Mouse (Mus musculus) splenic B cell, adult 2 months (primary cell): ENCODE data around the gene Hoxa7.

Experiments
- DNase-seq: peaks from one replicate; pipeline ENCODE4 v3.0.0-alpha.2; 2011; ENCODE audit warnings: low read depth, low spot score
- H3K27me3 ChIP-seq: 2 replicates; pipeline ENCODE4 v1.6.1; 2012; ENCODE audit warnings: mild to moderate bottlenecking, low read length, moderate library complexity, mixed read lengths; ENCODE audit not compliant: control insufficient read depth, poor library complexity, insufficient read depth, severe bottlenecking
- H3K36me3 ChIP-seq: 2 replicates; pipeline ENCODE4 v1.6.1; 2012; ENCODE audit warnings: mild to moderate bottlenecking, low read length, moderate library complexity, mixed read lengths; ENCODE audit not compliant: control insufficient read depth, poor library complexity, insufficient read depth, severe bottlenecking

Hoxa7 gene

DNA sequence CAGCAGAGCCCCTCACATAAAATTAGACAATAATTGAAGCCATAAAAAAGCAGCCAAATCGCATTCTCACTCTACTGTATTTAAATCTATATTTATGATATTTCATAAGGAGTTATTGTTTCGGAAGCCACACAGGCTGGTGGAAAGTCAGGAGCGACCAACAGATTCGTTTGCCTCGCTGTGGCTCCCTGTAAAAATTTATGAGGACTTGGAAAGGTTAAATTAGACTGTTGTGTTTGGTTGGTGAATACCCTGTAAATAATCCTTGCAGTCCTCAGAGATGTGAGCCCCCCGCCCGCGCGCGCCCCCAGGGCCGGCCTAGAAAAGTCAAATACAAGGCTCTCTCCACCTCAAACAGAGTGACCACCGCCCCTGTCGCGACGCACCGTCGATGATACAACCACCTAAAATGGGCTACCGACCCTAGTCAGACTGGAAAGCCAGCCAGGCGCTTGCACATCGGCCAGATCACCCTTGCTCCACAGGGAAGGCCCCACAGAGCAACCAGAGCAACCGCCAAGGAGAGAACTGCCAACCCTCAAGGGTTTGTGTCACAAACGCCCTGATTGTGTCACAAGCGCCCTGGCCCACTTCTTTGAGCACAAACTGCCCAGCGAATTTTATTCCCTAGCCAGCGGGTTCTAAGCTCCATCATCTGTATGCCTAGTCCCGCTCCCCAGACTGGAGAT, 5.1 kb upstream of the Hoxa7 start:
- no peak for DNase-seq
- Histone ChIP-seq H3K27me3 (peaks cover 5% of the 10 kb centered on the region), H3K36me3 (no peaks in the 10 kb centered on the region)

DNA sequence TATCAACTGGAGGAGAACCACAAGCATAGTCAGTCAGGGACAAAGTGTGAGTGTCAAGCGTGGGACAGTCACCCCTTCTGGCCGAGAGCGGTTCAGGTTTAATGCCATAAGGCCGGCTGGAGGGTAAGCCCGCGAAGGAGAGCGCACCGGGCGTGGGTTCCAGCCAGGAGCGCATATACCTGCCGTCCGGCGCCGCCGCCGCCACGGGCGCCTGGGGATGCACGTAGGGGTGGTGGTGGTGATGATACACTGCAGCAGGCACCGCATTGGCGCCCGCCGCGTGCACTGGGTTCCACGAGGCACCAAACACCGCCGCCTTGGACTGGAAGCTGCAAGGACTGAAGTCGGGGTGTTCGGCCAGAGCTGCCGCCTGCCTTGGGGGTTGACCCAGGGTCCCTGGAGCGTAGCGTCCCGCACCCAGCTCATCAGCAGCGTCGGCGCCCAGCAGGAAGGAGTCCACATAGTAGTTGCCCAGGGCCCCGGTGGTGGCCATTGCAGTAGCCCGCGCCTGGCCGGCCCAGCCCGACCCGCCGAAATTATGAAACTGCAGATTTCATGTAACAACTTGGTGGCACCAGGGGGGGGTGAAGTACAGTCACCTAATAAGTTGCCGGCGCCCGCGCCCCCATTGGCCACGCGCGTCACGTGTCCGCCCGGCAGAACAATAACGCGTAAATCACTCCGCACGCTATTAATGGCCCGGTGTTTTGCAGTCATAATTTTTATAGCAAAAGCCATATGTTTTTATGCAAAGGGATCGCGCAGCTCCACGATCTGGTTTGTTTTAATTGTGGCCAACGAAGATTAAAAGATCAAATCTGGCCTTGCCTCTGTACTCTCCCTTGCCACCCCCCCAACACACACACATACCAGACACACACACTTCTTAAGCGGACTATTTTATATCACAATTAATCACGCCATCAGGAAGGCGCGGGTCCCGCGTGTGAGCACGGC, 4.2 kb upstream of the Hoxa7 start:
- no peak for DNase-seq

DNA sequence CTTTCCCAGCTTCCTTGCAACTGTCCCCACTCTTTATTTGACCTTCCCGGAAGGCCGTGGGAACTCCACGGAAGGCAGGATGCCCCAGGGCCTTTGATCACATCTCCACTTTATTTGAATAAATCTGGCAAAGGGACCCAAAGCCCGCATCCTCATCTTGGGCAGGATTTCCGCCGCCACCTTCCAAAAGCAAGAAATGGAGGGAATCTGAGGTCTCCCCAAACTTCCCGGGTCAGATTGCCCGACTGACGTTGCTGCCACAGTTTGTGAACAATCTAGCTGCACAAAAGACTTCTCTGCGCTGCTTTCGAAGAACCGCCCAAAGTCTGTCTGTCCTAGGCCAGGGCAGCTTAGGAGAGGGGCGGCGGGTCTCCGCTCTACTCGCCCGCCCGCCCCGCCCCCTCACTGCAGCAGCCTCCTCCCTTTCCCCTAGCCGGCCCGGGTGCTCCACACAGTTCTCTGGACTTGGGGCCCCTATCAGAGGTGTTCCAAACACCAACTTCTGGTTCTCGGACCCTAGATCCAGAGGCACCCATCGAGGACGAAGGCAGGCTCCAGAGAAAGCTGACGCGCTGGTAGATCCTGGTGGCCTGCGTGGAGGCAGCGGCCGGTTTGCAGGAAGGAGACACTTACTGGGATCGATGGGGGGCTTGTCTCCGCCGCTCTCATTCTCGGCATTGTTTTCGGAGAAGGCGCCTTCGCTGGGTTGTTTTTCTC, 3.4 kb upstream of the Hoxa7 start:
- H3K27me3 ChIP-seq: peaks cover 5% of the 10 kb centered on the region
- no peaks in the 10 kb centered on the region for H3K36me3 ChIP-seq
- peak; percentile 20 for DNase-seq

More for the DNA sequence above, 4.2 kb upstream of the Hoxa7 start:
- Histone ChIP-seq H3K36me3 (no peaks in the 10 kb centered on the region), H3K27me3 (peaks cover 5% of the 10 kb centered on the region)

DNA sequence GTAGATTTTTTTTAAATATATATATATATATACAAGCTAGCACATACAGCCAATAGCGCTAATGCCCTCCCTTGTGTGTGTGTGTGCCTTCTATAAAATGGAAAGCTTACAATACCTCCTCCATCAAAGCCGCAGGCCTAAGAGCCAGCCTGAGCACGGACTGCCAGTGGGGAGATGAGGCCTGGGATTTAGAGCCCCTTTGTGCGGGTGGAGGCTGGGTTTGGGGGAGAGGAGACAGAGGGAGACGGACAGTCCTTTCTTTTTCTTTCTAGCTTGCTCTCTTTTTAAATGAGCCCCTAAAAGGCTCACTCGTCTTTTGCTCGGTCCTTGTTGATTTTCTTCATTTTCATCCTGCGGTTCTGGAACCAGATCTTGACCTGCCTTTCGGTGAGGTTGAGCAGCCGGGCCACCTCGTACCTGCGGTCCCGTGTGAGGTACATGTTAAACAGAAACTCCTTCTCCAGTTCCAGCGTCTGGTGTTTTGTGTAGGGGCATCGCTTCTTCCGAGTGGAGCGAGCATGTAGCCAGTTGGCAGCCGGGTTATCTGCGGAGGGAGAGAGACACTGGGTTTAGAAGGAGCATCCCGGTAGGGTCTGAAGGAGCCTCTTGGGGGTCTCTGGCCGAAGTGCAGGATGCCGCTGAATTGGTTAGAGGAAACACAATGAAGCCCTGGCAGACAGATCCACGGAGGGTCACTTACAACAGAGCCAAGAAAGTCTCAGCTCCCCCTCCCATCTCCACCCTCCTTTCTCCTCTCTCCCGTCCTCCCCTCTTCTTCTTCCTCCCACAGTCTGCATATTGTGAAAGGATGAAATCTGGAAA, 2.5 kb upstream of the Hoxa7 start:
- no peaks in the 10 kb centered on the region for H3K36me3 ChIP-seq
- H3K27me3 ChIP-seq: peaks cover 4% of the 10 kb centered on the region
- DNase-seq: peak; percentile 26

DNA sequence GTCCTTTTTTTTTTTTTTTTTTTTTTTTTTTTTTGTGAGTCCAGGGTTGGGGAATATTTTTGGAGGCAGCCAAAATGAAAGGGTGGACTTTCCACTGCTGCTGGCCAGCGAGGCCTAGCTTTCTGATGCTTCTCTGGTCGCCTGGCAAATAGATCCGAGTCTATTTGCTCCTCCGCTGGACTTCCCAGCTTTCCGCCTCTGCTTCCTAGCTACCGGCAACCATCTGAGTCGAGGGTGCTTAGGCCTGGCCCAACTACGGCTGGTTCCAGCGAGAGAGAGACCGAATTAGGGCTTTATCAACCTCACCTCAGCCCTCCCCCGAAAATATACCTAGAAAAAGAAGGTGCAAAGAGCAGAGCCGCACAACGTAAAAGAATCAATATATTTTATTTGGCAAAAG, 1.1 kb upstream of the Hoxa7 start:
- Histone ChIP-seq H3K36me3 (no peaks in the 10 kb centered on the region), H3K27me3 (peaks cover 5% of the 10 kb centered on the region)
- DNase-seq: no peak

DNA sequence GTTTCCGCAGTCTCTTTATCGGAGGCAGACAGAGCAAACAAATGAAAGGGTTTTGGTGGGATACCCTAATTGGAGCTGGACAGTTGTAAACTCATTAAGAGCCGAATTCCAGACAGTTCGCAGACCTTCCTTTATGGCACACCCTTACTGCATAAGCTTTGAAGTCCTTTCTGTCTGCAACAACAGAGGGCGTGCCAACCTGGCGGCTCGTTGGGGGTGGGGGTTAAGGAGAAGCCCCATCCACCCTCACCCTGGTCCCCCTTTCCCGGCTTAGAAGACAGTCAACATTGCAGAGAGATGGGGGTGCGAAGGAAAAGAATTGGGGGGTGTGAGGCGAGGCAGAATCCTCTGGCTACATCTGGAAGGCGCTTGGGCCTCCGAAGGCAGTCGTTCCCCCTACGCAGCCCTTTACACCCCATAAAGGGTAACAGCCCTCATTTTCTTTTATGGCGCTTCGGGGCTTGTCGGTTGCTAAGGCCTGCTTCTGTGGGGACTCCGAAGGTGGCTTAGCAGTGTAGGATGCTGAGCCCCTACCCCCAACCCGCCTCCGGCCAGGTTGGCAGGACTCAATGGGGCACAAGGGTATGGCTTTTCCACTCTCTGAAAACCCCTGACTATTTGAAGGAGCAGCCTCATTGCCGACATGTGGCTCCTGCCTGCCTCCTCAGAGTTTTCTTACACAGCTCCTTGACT, 485 bp upstream of the Hoxa7 start:
- no peak for DNase-seq
- peaks cover 5% of the 10 kb centered on the region for H3K27me3 ChIP-seq

DNA sequence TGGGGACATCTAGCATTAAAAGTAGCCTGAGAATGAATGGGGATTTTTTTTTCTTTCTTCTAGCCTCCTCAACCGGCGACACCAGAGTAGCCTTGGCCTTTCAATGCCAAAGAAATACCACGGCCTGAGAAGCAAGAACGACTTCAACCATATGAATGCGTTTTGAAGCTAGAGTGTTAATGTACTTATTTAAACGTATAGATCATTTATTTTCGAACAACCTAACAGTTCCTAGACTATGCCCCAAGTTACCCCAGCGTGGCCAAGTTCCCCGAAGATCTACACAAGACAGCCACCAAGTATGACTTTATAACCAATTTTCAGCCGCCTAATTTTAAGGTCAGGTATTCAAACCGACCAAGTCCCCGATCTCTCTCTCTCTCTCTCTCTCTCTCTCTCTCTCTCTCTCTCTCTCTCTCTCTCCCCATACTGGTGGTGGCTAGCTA, 766 bp downstream of the Hoxa7 start:
- peaks cover 5% of the 10 kb centered on the region for H3K27me3 ChIP-seq
- H3K36me3 ChIP-seq: no peaks in the 10 kb centered on the region
- DNase-seq: no peak

More for the DNA sequence above, 485 bp upstream of the Hoxa7 start:
- no peaks in the 10 kb centered on the region for H3K36me3 ChIP-seq

DNA sequence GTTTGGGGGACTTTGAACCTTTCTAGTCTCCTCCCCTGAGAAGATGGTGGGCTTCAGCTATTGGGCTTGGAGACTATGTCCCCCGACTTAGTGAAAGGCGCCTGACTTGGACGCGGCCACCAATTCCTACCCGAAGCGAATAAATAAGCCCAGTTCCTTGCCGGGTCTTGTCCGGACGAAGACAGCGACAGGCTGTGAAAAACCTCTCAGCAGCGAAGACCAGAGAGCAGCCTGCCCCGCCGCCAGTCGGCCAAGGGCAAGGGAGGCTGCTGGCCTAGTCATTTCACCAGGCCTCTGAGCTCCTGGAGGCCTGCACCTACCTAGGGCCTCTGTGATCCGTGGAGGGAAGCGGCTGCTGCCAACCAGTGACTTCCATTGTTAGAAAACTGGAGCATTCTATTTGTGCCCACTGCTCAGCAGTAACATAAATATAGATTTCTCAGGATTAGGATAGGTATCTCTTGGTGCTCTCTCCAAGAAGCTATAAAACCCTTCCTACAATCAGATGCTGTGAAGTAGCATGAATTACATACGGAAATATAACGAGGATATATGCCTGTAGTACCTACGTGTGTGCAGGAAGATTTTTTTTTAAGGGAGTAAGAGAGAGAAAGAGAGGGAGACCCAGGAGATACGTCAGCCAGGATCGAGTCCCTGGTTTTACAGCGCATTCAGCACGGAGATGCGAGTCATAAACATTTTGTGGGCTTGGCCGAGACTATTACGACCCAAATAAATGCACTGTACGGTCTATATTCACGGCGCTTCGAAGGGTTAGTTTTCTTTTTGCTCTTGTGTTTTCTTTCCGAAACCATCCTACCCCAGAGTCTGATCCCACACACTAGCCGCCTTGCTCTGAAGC, 1.4 kb downstream of the Hoxa7 start:
- no peak for DNase-seq
- H3K27me3 ChIP-seq: peaks cover 5% of the 10 kb centered on the region
- H3K36me3 ChIP-seq: no peaks in the 10 kb centered on the region

DNA sequence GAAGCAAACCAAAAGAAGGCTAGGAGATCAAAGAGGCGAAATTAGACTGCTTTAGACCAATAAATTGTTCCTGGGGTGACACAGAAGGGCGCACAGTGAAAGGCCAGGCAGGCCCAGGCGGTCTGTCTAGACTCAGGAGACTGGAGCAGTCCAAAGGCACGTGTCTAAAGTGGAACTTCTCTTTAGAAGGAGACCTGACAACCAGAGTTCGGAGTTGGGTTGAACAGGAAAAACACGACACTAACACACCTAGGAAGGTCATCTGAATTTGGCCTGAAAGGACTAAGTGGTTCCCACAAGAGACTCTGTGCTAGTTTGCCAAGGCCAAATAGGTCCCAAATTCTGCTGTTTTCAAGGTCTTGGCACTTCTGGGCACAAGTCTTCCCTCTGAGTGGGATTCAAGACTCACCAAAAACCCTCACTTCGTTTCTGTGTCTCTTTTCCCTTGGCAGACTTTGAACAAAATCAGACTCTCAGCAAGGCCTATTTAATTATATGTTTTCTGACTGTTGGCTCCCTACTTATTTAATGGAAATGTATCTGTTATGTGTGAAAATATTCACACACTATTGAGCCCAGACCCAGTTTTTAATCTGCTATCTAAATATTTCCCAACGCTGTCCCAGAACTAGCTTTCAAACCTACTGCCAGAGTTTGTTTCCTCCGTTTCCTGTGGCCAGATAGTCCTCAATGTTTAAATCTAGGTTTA, 2.3 kb downstream of the Hoxa7 start:
- no peak for DNase-seq
- H3K27me3 ChIP-seq: peaks cover 5% of the 10 kb centered on the region
- no peaks in the 10 kb centered on the region for H3K36me3 ChIP-seq

DNA sequence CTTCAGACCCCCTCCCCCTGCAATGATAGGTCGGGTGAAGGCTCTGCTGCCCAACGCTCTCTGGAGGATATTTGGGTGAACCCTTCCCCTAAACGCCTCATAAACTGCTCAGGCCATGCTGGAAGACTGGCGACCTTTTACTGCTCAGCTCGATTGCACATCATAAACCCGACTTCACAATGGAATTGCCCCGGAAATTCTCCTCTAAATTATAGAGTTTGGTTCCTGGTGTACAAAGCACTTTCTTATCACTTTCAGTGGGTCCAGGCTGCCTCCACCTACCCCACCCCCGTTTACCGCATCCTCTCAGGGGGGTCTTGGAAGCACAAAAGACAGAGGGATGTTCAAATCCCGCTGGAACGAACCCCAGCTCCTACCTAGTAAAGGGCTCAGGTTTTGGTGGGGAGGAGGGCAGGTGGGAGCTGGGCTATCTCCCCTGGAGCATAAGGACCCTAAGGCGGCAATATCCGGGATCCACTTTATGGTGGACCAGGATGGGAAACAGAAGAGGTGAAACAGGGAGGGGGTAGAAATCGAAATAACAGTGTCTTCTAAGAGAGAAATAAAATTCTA, 2.9 kb downstream of the Hoxa7 start:
- no peak for DNase-seq
- H3K27me3 ChIP-seq: peaks cover 5% of the 10 kb centered on the region
- no peaks in the 10 kb centered on the region for H3K36me3 ChIP-seq

DNA sequence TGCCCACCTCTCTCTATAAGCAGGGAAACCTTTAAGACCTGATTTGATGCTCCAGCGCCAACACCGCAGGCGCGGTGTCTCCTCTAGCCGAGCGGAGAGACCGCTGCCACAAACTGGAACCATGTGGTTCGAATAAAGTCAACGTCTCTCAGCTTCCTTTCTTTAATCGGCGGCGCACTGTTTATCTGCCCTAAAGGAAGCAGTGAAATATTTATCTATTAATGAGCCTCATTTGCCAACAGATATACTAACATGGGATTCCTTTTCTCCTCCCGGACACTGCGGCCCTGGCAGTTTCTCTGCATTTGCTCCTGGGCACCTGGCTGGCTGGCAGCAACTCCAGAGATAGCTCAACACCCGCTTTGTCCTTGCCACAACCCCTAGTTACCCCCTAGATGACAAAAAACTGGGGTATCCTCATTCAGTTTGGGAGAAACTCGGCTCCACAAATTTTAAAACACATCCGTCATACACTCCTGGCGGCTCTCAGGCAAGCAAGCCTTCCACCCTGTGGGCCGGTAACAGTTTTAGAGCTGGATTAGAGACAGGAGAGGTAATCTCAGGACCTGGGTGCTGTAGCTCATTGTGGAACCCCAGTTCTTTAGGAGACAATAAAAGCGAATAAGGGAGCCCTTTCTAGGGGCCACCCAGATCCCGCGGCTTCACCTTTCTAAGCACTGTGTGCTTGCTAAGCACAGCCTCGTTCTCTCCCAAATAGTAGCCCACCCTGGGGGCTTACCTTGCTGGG, 3.6 kb downstream of the Hoxa7 start:
- no peaks in the 10 kb centered on the region for H3K36me3 ChIP-seq
- H3K27me3 ChIP-seq: peaks cover 7% of the 10 kb centered on the region
- no peak for DNase-seq

DNA sequence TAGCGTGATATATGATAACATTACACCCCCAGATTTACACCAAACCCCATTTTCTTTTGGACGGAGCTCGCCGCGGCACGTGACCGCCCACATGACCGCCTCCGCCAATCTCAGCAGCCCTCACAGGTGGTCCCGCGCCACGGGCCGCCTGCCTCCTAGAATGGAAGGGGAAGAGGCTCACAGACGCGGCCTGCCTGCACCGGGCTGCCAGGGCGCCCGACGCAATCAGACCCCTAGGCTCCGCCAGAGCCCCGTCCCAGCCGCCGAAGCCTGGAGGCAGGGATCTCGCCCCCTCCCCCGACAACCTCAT, 4.2 kb downstream of the Hoxa7 start:
- peak; percentile 60 for DNase-seq
- peaks cover 4% of the 10 kb centered on the region for H3K27me3 ChIP-seq
- no peaks in the 10 kb centered on the region for H3K36me3 ChIP-seq
